Comparison of ENCODE assay signal across 10 mouse cellular contexts in the genomic region with DNA sequence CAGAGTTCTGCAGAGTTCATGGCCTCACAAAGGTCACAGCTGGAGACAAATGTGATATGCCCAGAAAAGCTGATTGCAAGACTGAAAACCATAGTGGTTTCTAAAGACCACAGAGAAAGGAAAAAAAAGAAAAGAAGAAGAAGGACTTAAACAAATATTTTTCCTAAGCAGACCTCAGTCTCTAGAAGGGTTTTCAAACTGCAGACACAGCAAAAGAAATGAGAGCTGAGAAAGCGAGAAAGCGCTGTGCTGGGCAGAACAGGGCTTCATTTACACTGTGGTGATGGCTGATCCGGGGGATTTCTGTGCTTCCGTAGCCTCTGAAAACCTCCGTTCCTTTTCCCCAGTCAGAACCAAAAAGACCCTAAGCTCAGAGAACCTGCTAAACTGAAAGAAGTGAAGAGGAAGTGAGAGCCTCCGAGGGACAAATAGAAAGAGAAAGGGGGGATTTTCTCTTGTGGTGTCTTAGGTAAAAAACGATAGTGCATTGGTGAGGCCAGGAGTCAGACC. TPM values are rescaled to one million over a fixed set of nuclear protein-coding genes. Genes with fewer than 3 reads are reported as not detected.
DNase-seq lines count a peak whose midpoint lies in the region; ATAC-seq and TF ChIP-seq lines count a peak whose summit lies in the region.
"Had no signal": no experiment of that assay in that cellular context is flagged by ENCODE, and none has a peak within 500 bp of the region (broad histone marks: within the 10 kb centered on the region; RNA-seq: fewer than 3 reads in every experiment).

No protein-coding gene starts in this region.

- no peak overlapping the region for H3K4me2 ChIP-seq in kidney, postnatal 0 days (ENCODE audit: low read length)
- peak overlapping the region; percentile 15 for H3K4me2 ChIP-seq in embryonic facial prominence, embryonic 14.5 days (ENCODE audit: low read depth, low read length)
- H3K4me2 ChIP-seq in limb, embryonic 15.5 days: no peak overlapping the region

- no peak overlapping the region for H3K27ac ChIP-seq in kidney, postnatal 0 days
- peak overlapping the region; percentile 64 for H3K27ac ChIP-seq in embryonic facial prominence, embryonic 14.5 days (replicated peaks; ENCODE audit: low read depth, low read length)
- H3K27ac ChIP-seq in limb, embryonic 15.5 days: peak overlapping the region; percentile 40

- 28% methylated on average over 7 of the region's 7 CpGs for WGBS in kidney, postnatal 0 days
- WGBS in embryonic facial prominence, embryonic 14.5 days: 30% methylated on average over 7 of the region's 7 CpGs
- 46% methylated on average over 7 of the region's 7 CpGs for WGBS in limb, embryonic 15.5 days

- no peak overlapping the region for H3K4me3 ChIP-seq in kidney, postnatal 0 days (replicated peaks; ENCODE audit: low read depth, low read length)
- H3K4me3 ChIP-seq in embryonic facial prominence, embryonic 14.5 days (ENCODE audit: low read depth, low read length): no peak overlapping the region
- H3K4me3 ChIP-seq in limb, embryonic 15.5 days: no peak overlapping the region

- H3K27me3 ChIP-seq in kidney, postnatal 0 days (ENCODE audit: insufficient read depth, low read length): no peaks in the 10 kb centered on the region
- no peaks in the 10 kb centered on the region for H3K27me3 ChIP-seq in embryonic facial prominence, embryonic 14.5 days (replicated peaks; ENCODE audit: control insufficient read depth, insufficient read depth, low read length)
- no peaks in the 10 kb centered on the region for H3K27me3 ChIP-seq in limb, embryonic 15.5 days

- no peaks in the 10 kb centered on the region for H3K4me1 ChIP-seq in kidney, postnatal 0 days (replicated peaks; ENCODE audit: insufficient read depth, low read length)
- H3K4me1 ChIP-seq in embryonic facial prominence, embryonic 14.5 days (ENCODE audit: control insufficient read depth, insufficient read depth, low read length): peaks cover 11% of the 10 kb centered on the region
- H3K4me1 ChIP-seq in limb, embryonic 15.5 days: peaks cover 17% of the 10 kb centered on the region; the same call in 1 of the 2 replicates

- no peak for TF ChIP-seq CTCF in kidney, postnatal 0 days (IDR thresholded peaks at IDR 0.05; ENCODE audit: low read depth)

- H3K36me3 ChIP-seq in kidney, postnatal 0 days (ENCODE audit: insufficient read depth, low read length): no peaks in the 10 kb centered on the region
- H3K36me3 ChIP-seq in embryonic facial prominence, embryonic 14.5 days (ENCODE audit: control insufficient read depth, insufficient read depth, low read length): no peaks in the 10 kb centered on the region
- H3K36me3 ChIP-seq in limb, embryonic 15.5 days: no peaks in the 10 kb centered on the region

- H3K9me3 ChIP-seq in kidney, postnatal 0 days (replicated peaks; ENCODE audit: low read length): no peaks in the 10 kb centered on the region
- no peaks in the 10 kb centered on the region for H3K9me3 ChIP-seq in embryonic facial prominence, embryonic 14.5 days (ENCODE audit: control insufficient read depth, low read length)
- H3K9me3 ChIP-seq in limb, embryonic 15.5 days: no peaks in the 10 kb centered on the region

- peak; percentile 22 for DNase-seq in kidney, postnatal 0 days (ENCODE audit: low spot score)
- no peak for DNase-seq in kidney, adult 9 months
- DNase-seq in CD4-positive helper T cell, adult 2 months (ENCODE audit: low read depth, low spot score): peak; percentile 43
- DNase-seq in embryonic facial prominence, embryonic 14.5 days (ENCODE audit: low spot score): peak; percentile 62
- no peak for DNase-seq in adrenal gland, postnatal 4 days (ENCODE audit: low spot score in 2 of 2)
- DNase-seq in cerebellum, adult 8-10 months: no peak
- DNase-seq in adrenal gland, postnatal 36 days: no peak
- DNase-seq: cerebellum, adult 18-20 months; gastrocnemius, postnatal 25 days had no signal

- no peak for ATAC-seq in kidney, postnatal 0 days (replicated peaks; ENCODE audit: low FRiP score, low read depth)
- no peak for ATAC-seq in embryonic facial prominence, embryonic 14.5 days (ENCODE audit: low read depth)
- ATAC-seq in limb, embryonic 15.5 days (ENCODE audit: insufficient number of reproducible peaks, low FRiP score, low TSS enrichment, low read depth): no peak

- no peak overlapping the region for H3K9ac ChIP-seq in kidney, postnatal 0 days (ENCODE audit: low read depth, low read length)
- no peak overlapping the region for H3K9ac ChIP-seq in embryonic facial prominence, embryonic 14.5 days (ENCODE audit: low read depth, low read length)
- H3K9ac ChIP-seq in limb, embryonic 15.5 days: no peak overlapping the region

RNA-seq across cellular contexts. Expression of gene Hspa8, which starts 57.2 kb away (rescaled TPM):
- 1,937 and 2,022 TPM in 2 replicates for polyA plus RNA-seq in kidney, postnatal 0 days (2015; fragmentation: Nextera tagmentation; extraction: Ambion mirVana)
- 2,298 and 2,577 TPM in 2 replicates for polyA plus RNA-seq in embryonic facial prominence, embryonic 14.5 days (2014; fragmentation: Nextera tagmentation; extraction: Ambion mirVana)
- 2,195 and 2,248 TPM in 2 replicates for polyA plus RNA-seq in limb, embryonic 15.5 days (2015; fragmentation: Nextera tagmentation; extraction: Ambion mirVana)
- total RNA-seq in adrenal gland, postnatal 4 days (2021): 1,000 to 10,000 TPM; 1,260 to 1,409 TPM
- 1,000 to 10,000 TPM; 1,561 to 3,265 TPM for total RNA-seq in adrenal gland, postnatal 36 days (2021)

RNA-seq across cellular contexts. Expression of gene Clmp, which starts 57.8 kb away (rescaled TPM):
- 23.6 and 26.2 TPM in 2 replicates for polyA plus RNA-seq in kidney, postnatal 0 days (2015; fragmentation: Nextera tagmentation; extraction: Ambion mirVana)
- 51.2 and 58.4 TPM in 2 replicates for polyA plus RNA-seq in embryonic facial prominence, embryonic 14.5 days (2014; fragmentation: Nextera tagmentation; extraction: Ambion mirVana)
- 36.0 and 44.2 TPM in 2 replicates for polyA plus RNA-seq in limb, embryonic 15.5 days (2015; fragmentation: Nextera tagmentation; extraction: Ambion mirVana)
- total RNA-seq in adrenal gland, postnatal 4 days (2021): 10 to 100 TPM; 13.0 to 16.6 TPM
- 1 to 10 TPM; 5.2 to 6.9 TPM for total RNA-seq in adrenal gland, postnatal 36 days (2021)

Comparison
In these comparisons a context has a peak if more than half of its experiments do, and no peak if none do; other contexts are left out.
1. DNase-seq: peak in kidney, postnatal 0 days (single experiment), CD4-positive helper T cell, adult 2 months (single experiment) and embryonic facial prominence, embryonic 14.5 days (single experiment); none in kidney, adult 9 months (single experiment), adrenal gland, postnatal 4 days (0 of 2), cerebellum, adult 8-10 months (single experiment) and adrenal gland, postnatal 36 days (0 of 2).